Mouse (Mus musculus): ENCODE measurements around the gene Micu2. TPM values are rescaled to one million over a fixed set of nuclear protein-coding genes. Genes with fewer than 3 reads are reported as not detected.
A peak's percentile ranks its signal among the peaks of the same experiment; 100 is the strongest.
"Not testable (repeated sequence)": the region's sequence is repeated elsewhere in the genome, so short reads cannot be mapped to it uniquely, and the experiment has no call there.

The Micu2 gene
- polyA plus RNA-seq, 1 experiment from 2014 or later: 84.4 TPM

DNA sequence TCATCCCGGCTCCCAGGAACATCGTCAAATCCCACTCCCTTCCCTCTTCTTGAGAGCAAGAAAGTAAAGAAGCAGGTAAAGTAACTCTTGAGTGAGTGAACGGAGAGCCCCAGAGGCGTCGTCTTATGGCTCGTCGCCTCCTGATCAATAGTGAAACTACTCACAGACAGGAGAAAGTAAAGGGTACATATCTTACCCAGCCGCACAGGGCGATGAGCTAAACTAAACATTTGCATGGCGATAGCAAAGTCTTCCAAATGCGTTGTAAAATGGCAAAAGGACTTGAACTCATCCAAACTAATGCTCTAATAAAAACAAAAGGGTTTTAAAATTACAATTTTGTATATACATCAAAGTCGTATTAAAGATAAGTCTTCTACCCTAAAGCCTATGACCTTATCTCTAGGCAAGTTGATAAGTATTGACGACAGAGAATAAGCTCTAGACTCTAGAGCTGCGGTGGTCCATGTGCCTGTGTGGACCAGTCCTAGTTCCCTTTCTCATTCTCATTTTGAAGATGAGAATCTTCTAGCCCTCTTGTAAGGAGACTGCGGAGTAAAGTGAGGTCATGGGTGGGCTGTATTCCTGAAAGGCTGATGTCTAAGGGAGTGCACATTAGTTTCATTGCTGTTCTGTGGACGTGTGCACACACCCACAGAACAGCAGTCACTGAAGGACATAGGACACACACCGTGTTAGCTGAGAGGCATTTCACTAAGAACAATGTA, 79.8 kb downstream of the Micu2 start:
- H3K36me3 ChIP-seq (ENCODE audit: insufficient read depth, low read length): peaks cover 27% of the 10 kb centered on the region
- DNase-seq (ENCODE audit: low spot score): no peak
- no peaks in the 10 kb centered on the region for H3K4me1 ChIP-seq (replicated peaks; ENCODE audit: insufficient read depth, low read length)
- H3K4me2 ChIP-seq (ENCODE audit: low read length): no peak overlapping the region
- H3K4me3 ChIP-seq (replicated peaks; ENCODE audit: low read depth, low read length): no peak overlapping the region
- TF ChIP-seq CTCF (IDR thresholded peaks at IDR 0.05; ENCODE audit: low read depth): no peak
- H3K9me3 ChIP-seq (replicated peaks; ENCODE audit: low read length): no peaks in the 10 kb centered on the region
- ATAC-seq (replicated peaks; ENCODE audit: low FRiP score, low read depth): no peak
- H3K9ac ChIP-seq (ENCODE audit: low read depth, low read length): no peak overlapping the region
- no peak overlapping the region for H3K27ac ChIP-seq
- H3K27me3 ChIP-seq (ENCODE audit: insufficient read depth, low read length): no peaks in the 10 kb centered on the region
- 91% methylated on average over 17 of the region's 17 CpGs for WGBS

DNA sequence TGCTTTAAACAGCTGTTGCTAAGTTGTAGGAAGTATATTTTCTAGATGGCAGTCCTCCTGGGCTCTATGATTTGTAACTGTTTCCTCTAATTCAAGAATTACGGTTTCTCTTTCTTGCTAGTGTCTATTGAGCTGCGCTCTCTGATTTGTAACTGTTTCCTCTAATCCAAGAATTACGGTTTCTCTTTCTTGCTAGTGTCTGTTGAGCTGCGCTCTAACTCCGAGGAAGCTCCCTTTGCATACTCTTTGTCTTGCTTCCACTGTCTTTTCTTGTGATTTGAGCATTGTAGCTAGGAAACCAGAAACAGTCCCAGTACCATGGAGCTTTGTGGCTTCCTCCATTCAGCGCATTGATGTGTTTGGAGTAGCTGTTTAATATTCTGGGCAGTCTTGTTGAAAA, 83.7 kb downstream of the Micu2 start:
- no peak overlapping the region for H3K4me3 ChIP-seq (replicated peaks; ENCODE audit: low read depth, low read length)
- TF ChIP-seq CTCF (IDR thresholded peaks at IDR 0.05; ENCODE audit: low read depth): no peak
- H3K4me1 ChIP-seq (replicated peaks; ENCODE audit: insufficient read depth, low read length): no peaks in the 10 kb centered on the region
- H3K27me3 ChIP-seq (ENCODE audit: insufficient read depth, low read length): no peaks in the 10 kb centered on the region
- no peak overlapping the region for H3K9ac ChIP-seq (ENCODE audit: low read depth, low read length)
- no peak for DNase-seq (ENCODE audit: low spot score)
- WGBS: 75% methylated on average over 6 of the region's 6 CpGs
- no peaks in the 10 kb centered on the region for H3K9me3 ChIP-seq (replicated peaks; ENCODE audit: low read length)
- H3K4me2 ChIP-seq (ENCODE audit: low read length): no peak overlapping the region
- H3K27ac ChIP-seq: no peak overlapping the region
- peaks cover 12% of the 10 kb centered on the region; the same call in 1 of the 2 replicates for H3K36me3 ChIP-seq (ENCODE audit: insufficient read depth, low read length)
- ATAC-seq (replicated peaks; ENCODE audit: low FRiP score, low read depth): no peak

DNA sequence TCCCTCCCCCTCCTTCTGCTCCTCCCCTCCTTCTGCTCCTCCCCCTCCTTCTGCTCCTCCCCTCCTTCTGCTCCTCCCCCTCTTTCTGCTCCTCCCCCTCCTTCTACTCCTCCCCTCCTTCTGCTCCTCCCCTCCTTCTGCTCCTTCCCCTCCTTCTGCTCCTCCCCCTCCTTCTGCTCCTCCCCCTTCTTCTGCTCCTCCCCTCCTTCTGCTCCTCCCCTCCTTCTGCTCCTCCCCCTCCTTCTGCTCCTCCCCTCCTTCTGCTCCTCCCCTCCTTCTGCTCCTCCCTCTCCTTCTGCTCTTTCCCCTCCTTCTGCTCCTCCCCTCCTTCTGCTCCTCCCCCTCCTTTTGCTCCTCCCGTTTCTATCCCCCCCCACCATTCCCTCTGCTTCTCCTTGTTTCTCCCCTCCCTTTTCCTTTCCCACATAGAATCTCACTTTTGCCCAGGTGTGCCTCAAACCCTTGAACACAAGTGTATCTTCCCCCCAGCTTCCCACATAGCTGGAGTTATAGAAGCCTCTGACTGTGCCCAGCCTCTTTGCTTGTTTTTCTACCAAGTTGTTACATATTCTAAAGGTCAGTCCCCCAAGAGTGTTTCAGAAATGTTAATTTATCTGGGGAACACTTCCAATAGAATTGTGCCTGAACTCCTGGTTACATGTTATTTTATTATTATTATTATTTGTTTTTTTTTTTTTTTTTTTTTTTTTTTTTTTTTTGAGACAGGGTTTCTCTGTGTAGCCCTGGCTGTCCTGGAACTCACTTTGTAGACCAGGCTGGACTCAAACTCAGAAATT, 86.7 kb downstream of the Micu2 start:
- 44% methylated on average over 1 of the region's 1 CpGs for WGBS
- ATAC-seq (replicated peaks; ENCODE audit: low FRiP score, low read depth); H3K27ac ChIP-seq; H3K4me1 ChIP-seq (replicated peaks; ENCODE audit: insufficient read depth, low read length); H3K9ac ChIP-seq (ENCODE audit: low read depth, low read length); DNase-seq (ENCODE audit: low spot score); H3K4me3 ChIP-seq (replicated peaks; ENCODE audit: low read depth, low read length); H3K9me3 ChIP-seq (replicated peaks; ENCODE audit: low read length); H3K36me3 ChIP-seq (ENCODE audit: insufficient read depth, low read length); H3K4me2 ChIP-seq (ENCODE audit: low read length); H3K27me3 ChIP-seq (ENCODE audit: insufficient read depth, low read length): not testable (repeated sequence)

DNA sequence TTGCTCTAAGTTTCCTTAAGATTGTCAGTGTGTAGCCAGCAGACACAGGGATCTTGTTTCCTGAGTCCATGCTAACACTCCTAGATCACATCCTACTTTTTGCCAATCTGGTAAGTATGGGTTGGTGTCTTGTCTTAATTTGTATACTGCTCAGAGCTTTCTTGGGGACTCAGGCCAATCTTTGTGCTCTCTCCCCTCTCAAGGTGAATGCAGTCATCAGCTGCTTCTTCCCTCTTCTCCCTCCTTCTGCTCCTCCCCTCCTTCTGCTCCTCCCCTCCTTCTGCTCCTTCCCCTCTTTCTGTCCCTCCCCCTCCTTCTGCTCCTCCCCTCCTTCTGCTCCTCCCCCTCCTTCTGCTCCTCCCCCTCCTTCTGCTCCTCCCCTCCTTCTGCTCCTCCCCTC, 87.3 kb downstream of the Micu2 start:
- not testable (repeated sequence) for ATAC-seq (replicated peaks; ENCODE audit: low FRiP score, low read depth); H3K9me3 ChIP-seq (replicated peaks; ENCODE audit: low read length); H3K4me3 ChIP-seq (replicated peaks; ENCODE audit: low read depth, low read length); H3K4me2 ChIP-seq (ENCODE audit: low read length); H3K27me3 ChIP-seq (ENCODE audit: insufficient read depth, low read length); H3K36me3 ChIP-seq (ENCODE audit: insufficient read depth, low read length); H3K9ac ChIP-seq (ENCODE audit: low read depth, low read length); H3K27ac ChIP-seq; H3K4me1 ChIP-seq (replicated peaks; ENCODE audit: insufficient read depth, low read length); DNase-seq (ENCODE audit: low spot score)

DNA sequence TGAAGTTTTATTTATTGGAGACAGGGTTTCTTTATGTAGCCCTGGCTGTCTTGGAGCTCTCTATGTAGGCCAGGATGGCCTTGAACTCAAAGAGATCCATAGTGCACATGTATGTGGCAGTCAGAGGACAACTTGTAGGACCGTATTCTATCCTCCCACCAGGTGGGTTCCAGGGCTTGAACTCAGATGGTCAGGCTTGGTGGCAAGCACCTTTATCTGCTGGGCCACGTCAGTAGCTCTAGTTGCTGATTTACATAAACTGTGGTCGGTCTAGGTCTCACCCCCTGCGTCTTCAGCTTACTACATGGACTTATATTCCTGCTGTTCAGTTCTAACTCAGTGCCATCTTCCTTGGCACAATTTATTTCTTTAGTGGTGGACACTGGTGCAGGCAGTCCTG, 87.7 kb downstream of the Micu2 start:
- Histone ChIP-seq H3K4me2 (ENCODE audit: low read length) (no peak overlapping the region), H3K27ac (no peak overlapping the region), H3K4me1 (replicated peaks; ENCODE audit: insufficient read depth, low read length) (no peaks in the 10 kb centered on the region), H3K36me3 (ENCODE audit: insufficient read depth, low read length) (peaks cover 7% of the 10 kb centered on the region; the same call in 1 of the 2 replicates), H3K9me3 (replicated peaks; ENCODE audit: low read length) (no peaks in the 10 kb centered on the region), H3K4me3 (replicated peaks; ENCODE audit: low read depth, low read length) (no peak overlapping the region), H3K27me3 (ENCODE audit: insufficient read depth, low read length) (no peaks in the 10 kb centered on the region), H3K9ac (ENCODE audit: low read depth, low read length) (no peak overlapping the region)
- DNase-seq (ENCODE audit: low spot score) (no peak), ATAC-seq (replicated peaks; ENCODE audit: low FRiP score, low read depth) (0 out of 2 replicates have a peak, but pooled peaks have one; percentile 25)
- no peak for TF ChIP-seq CTCF (IDR thresholded peaks at IDR 0.05; ENCODE audit: low read depth)
- WGBS: 82% methylated on average over 4 of the region's 4 CpGs

DNA sequence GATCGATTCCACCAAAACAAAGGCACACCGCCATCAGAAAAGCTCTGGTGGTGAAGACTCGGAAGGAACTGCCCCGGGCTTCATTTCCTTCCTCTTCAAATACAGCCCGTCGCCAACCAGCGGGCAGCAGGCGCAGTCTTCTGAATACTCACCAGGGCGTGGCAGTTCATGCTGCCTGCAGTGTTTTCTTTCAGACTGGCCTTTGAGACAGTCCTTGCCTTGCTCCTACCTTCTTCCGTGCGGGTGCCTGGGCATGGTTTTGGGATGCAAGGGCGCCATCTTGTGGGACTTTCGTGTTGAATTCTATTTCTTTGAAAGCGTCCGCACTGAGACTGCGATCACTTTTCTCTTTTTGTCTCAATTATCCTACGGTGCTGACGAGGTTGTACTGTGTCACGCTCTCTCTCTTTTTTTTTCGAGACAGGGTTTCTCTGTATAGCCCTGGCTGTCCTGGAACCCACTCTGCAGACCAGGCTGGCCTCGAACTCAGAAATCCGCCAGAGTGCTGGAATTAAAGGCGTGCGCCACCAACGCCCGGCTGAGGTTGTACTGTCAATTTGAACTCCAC, 88.5 kb downstream of the Micu2 start:
- Histone ChIP-seq H3K4me1 (replicated peaks; ENCODE audit: insufficient read depth, low read length) (no peaks in the 10 kb centered on the region), H3K36me3 (ENCODE audit: insufficient read depth, low read length) (0 out of 2 replicates have a peak, but pooled peaks cover 2% of the 10 kb centered on the region), H3K27me3 (ENCODE audit: insufficient read depth, low read length) (no peaks in the 10 kb centered on the region), H3K9me3 (replicated peaks; ENCODE audit: low read length) (no peaks in the 10 kb centered on the region), H3K9ac (ENCODE audit: low read depth, low read length) (peak overlapping the region; percentile 48; the same call in 1 of the 2 replicates), H3K4me3 (replicated peaks; ENCODE audit: low read depth, low read length) (peak overlapping the region; percentile 11; the same call in 1 of the 2 replicates), H3K27ac (no peak overlapping the region), H3K4me2 (ENCODE audit: low read length) (peak overlapping the region; percentile 57)
- DNase-seq (ENCODE audit: low spot score) (peak; percentile 95), ATAC-seq (replicated peaks; ENCODE audit: low FRiP score, low read depth) (peak; percentile 82; the same call in 1 of the 2 replicates)
- peak; percentile 88 for TF ChIP-seq CTCF (IDR thresholded peaks at IDR 0.05; ENCODE audit: low read depth)
- 21% methylated on average over 26 of the region's 26 CpGs for WGBS
